Mouse (Mus musculus): ENCODE data around the gene Hist1h2ag. TPM values are rescaled to one million over a fixed set of nuclear protein-coding genes. Genes with fewer than 3 reads are reported as not detected.

Hist1h2ag gene
- polyA plus RNA-seq, 1 experiment = 1.1 TPM

DNA sequence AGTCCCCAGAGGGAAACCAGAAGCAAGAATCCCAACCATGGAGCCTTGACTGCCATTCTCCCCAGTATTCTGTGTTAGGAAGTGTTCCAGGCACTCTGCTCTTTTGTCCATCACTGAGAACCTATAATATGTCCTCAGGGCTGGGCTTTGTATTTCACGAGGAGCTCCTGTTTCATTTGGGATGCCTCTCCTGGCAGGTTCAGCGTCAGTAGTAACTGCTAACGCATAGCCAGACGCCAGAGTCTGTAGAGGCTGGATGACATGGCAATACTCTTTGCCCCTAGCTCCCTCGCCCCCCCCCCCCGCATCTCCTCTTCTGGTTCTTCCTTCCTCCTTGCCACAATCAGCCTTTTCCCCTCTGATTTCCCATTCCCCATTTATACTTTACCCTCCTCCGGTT is 33.1 kb downstream of the Hist1h2ag start, which contains the start of gene Prss16:
Gene Prss16 (minus strand): TSS at position 101 of the 400 bp plus-strand sequence.
- 44% methylated on average over 7 of the region's 7 CpGs for WGBS

DNA sequence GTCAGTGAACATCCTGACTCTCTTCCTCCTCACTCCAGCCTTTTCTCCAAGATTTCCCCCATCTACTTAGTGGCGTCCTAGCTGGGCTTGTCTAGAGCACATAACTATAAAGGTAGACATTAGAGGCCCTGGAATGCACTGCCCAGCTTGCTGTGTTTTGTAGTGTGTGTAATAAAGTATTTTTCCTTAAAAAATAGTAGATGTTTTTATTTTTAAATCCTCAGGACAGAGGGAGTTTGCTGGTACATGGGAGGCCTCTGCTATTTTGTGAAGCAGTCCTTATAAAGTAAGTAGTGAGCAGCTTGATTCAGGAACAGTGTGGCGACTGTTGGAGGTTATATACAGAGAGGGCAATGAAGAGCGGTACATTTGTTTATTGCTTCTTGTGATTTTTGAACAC is 34.0 kb downstream of the Hist1h2ag start:
- H3K27ac ChIP-seq (ENCODE audit: insufficient read depth, low read length) = no peak overlapping the region
- DNase-seq = no peak
- H3K4me3 ChIP-seq (replicated peaks; ENCODE audit: insufficient read depth, low read depth, low read length) = no peak overlapping the region
- peaks cover 5% of the 10 kb centered on the region; the same call in 1 of the 2 replicates for H3K4me1 ChIP-seq (ENCODE audit: control insufficient read depth, insufficient read depth, low read length)
- WGBS = 79% methylated on average over 3 of the region's 3 CpGs
- H3K27me3 ChIP-seq (ENCODE audit: control insufficient read depth, insufficient read depth, low read length) = peaks cover 10% of the 10 kb centered on the region; the same call in 1 of the 2 replicates
- no peak for TF ChIP-seq CTCF (IDR thresholded peaks at IDR 0.05; ENCODE audit: borderline replicate concordance, insufficient read depth, low read depth, low read length)
- no peak for TF ChIP-seq POLR2A (IDR thresholded peaks at IDR 0.05; ENCODE audit: borderline replicate concordance, insufficient read depth, low read length)

More for the DNA sequence above, 33.1 kb downstream of the Hist1h2ag start, which contains the start of gene Prss16:
- Histone ChIP-seq H3K27ac (ENCODE audit: insufficient read depth, low read length) (no peak within 1 kb of the TSS), H3K4me1 (ENCODE audit: control insufficient read depth, insufficient read depth, low read length) (peaks cover 5% of the 10 kb centered on the region; the same call in 1 of the 2 replicates), H3K4me3 (replicated peaks; ENCODE audit: insufficient read depth, low read depth, low read length) (no peak within 1 kb of the TSS), H3K27me3 (ENCODE audit: control insufficient read depth, insufficient read depth, low read length) (peaks cover 8% of the 10 kb centered on the region; the same call in 1 of the 2 replicates)
- DNase-seq = no peak
- TF ChIP-seq CTCF (IDR thresholded peaks at IDR 0.05; ENCODE audit: borderline replicate concordance, insufficient read depth, low read depth, low read length) = no peak
- TF ChIP-seq POLR2A (IDR thresholded peaks at IDR 0.05; ENCODE audit: borderline replicate concordance, insufficient read depth, low read length) = no peak

DNA sequence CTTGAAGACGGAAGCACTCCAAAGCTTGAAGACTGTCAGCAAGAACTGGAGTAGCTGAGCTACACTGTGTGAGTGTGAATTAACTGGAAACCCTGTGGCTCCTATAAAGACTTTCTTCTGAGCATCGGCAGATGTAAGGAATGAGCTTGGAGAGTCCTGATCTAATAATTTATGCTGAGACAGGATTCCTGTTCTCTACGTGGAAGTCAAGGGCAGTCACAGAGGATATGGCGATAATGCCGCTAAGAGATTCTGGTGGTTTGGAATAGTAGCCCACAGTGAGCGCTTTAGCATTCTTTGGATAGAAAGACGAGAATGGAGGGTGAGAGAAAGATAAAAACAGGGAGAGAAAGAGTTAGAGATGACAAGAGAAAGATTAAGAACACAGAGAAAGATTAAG is 34.9 kb downstream of the Hist1h2ag start:
- TF ChIP-seq CTCF (IDR thresholded peaks at IDR 0.05; ENCODE audit: borderline replicate concordance, insufficient read depth, low read depth, low read length) = no peak
- no peak for DNase-seq
- peaks cover 5% of the 10 kb centered on the region; the same call in 1 of the 2 replicates for H3K4me1 ChIP-seq (ENCODE audit: control insufficient read depth, insufficient read depth, low read length)
- WGBS = 55% methylated on average over 7 of the region's 7 CpGs
- no peak overlapping the region for H3K4me3 ChIP-seq (replicated peaks; ENCODE audit: insufficient read depth, low read depth, low read length)
- no peak overlapping the region for H3K27ac ChIP-seq (ENCODE audit: insufficient read depth, low read length)
- H3K27me3 ChIP-seq (ENCODE audit: control insufficient read depth, insufficient read depth, low read length) = peaks cover 8% of the 10 kb centered on the region; the same call in 1 of the 2 replicates

DNA sequence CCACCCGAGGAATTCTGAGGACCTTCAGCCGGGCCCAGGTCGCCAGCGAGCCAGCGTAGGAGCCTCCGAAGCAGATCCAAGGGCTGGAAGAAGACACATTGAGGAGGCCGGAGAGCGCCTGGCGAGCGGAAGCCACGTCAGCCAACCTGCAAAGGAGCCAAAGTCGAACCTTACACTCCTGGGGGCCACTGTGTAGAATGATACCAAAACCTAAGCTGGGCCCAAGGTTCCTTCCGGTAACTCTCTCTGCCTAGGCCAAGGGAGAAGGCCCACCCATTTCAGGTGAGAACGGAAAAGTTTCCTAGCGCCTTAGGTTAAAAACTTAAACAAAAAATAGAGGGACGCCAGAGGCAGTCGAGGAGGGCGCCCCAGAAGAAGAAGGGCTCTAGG is 35.6 kb downstream of the Hist1h2ag start:
- no peak overlapping the region for H3K4me3 ChIP-seq (replicated peaks; ENCODE audit: insufficient read depth, low read depth, low read length)
- 9% methylated on average over 18 of the region's 18 CpGs for WGBS

DNA sequence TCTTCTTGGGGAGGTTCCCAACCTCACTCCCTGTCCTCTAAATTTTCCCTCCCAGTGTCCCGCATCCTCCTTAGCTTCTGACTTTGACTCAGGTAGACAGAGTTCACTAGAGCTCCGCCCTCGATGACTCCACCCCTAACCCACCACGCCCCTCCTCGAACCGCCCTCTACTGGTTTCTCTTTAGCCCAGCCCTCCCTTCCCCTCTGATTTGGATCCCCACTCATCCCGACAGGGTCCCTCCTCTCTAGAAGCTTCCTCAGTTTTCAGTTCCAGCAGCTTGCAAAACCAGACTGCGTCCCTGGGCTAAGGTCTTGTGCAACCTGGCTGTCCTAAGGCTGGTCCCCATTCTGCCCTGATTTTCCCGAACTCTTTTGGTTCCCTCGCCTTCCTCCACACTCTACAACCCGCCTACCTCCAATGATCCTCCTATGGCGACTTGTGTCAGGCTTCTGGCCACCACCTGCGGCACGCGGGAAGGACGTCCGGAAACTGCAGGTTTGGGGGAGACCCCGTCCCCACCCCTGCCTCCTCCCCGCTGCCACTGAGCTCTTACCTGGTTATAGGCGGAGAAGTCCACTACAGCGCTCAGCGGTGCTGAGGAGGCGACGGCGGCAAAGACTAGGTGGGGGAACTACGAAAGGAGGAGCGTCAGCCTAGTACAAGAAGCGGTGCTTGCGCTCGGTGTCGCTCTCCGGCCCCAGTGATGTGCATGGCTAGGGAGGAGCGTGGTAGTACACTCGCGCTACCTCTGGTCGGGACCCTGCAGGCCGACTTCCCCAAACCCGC is 36.2 kb downstream of the Hist1h2ag start:
- Histone ChIP-seq H3K27me3 (ENCODE audit: control insufficient read depth, insufficient read depth, low read length) (peaks cover 8% of the 10 kb centered on the region; the same call in 1 of the 2 replicates), H3K4me3 (replicated peaks; ENCODE audit: insufficient read depth, low read depth, low read length) (peak overlapping the region; percentile 54), H3K27ac (ENCODE audit: insufficient read depth, low read length) (no peak overlapping the region), H3K4me1 (ENCODE audit: control insufficient read depth, insufficient read depth, low read length) (peaks cover 5% of the 10 kb centered on the region; the same call in 1 of the 2 replicates)
- WGBS = under 1% methylated on average over 38 of the region's 38 CpGs
- DNase-seq = peak in 1 of 2 experiments; percentile 30
- TF ChIP-seq CTCF (IDR thresholded peaks at IDR 0.05; ENCODE audit: borderline replicate concordance, insufficient read depth, low read depth, low read length) = no peak
- TF ChIP-seq POLR2A (IDR thresholded peaks at IDR 0.05; ENCODE audit: borderline replicate concordance, insufficient read depth, low read length) = no peak

More for the DNA sequence above, 35.6 kb downstream of the Hist1h2ag start:
- TF ChIP-seq POLR2A (IDR thresholded peaks at IDR 0.05; ENCODE audit: borderline replicate concordance, insufficient read depth, low read length) (no peak), CTCF (IDR thresholded peaks at IDR 0.05; ENCODE audit: borderline replicate concordance, insufficient read depth, low read depth, low read length) (no peak)
- Histone ChIP-seq H3K27ac (ENCODE audit: insufficient read depth, low read length) (no peak overlapping the region), H3K4me1 (ENCODE audit: control insufficient read depth, insufficient read depth, low read length) (peaks cover 5% of the 10 kb centered on the region; the same call in 1 of the 2 replicates), H3K27me3 (ENCODE audit: control insufficient read depth, insufficient read depth, low read length) (peaks cover 8% of the 10 kb centered on the region; the same call in 1 of the 2 replicates)
- DNase-seq = no peak

DNA sequence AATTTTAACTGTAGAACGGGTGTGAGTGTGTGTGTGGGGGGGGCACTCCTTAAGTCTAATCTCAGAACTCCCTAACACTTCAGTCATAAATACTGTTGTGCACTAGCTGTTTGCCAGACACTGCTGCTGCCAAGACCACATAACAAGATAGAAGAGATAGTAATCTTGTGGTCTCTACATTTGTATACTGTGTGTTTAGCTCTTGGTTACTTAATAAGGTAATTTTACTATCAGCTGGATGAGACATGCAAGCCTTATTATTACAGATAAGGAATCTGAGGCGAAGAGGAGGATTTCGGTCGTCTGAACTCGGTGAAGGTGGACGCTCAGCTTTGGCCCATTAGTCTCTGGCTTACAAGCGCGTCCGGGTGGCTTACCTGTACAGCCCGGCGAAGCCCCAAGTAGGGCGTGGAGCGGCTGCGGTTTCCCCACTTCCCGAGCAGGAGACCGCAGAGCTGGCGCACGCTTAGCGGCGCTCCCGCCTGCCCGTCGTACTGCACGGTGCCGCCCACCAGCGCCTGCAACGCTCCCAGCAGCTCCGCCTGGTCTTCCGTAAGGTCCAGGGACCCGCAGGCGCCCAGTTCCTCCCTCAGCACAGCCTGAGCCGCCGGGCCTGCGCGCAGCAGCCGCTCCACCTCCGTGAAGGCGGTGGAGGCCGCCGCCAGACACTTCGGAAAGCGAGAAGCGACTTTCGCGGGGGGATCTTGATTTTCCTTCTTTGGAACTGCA is 37.0 kb downstream of the Hist1h2ag start:
- DNase-seq = peak in 1 of 2 experiments; percentile 46
- WGBS = under 1% methylated on average over 45 of the region's 45 CpGs
- TF ChIP-seq CTCF (IDR thresholded peaks at IDR 0.05; ENCODE audit: borderline replicate concordance, insufficient read depth, low read depth, low read length) = no peak
- no peak for TF ChIP-seq POLR2A (IDR thresholded peaks at IDR 0.05; ENCODE audit: borderline replicate concordance, insufficient read depth, low read length)
- H3K27me3 ChIP-seq (ENCODE audit: control insufficient read depth, insufficient read depth, low read length) = peaks cover 10% of the 10 kb centered on the region; the same call in 1 of the 2 replicates
- H3K4me1 ChIP-seq (ENCODE audit: control insufficient read depth, insufficient read depth, low read length) = peaks cover 5% of the 10 kb centered on the region; the same call in 1 of the 2 replicates
- H3K27ac ChIP-seq (ENCODE audit: insufficient read depth, low read length) = no peak overlapping the region
- peak overlapping the region; percentile 54 for H3K4me3 ChIP-seq (replicated peaks; ENCODE audit: insufficient read depth, low read depth, low read length)

DNA sequence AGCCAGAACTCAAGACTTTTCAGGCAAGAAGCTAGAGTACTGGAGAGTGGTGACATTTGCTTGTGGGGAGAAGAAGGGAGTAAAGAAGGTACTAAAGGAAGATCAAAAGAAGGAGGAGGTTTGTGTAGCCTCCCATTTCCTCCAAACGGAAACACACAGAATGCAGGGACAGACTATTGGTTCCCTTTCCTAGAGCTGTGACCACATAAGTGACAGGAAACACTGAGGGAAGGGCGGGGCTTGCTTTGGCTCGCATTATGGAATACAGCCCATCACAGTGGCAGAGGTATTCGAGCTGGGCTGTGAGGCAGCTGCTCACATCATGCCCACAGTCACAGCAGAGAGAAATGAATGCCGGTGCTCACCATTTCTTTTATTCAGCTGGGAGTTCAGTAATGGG is 40.9 kb downstream of the Hist1h2ag start:
- no peak for DNase-seq
- Histone ChIP-seq H3K4me3 (replicated peaks; ENCODE audit: insufficient read depth, low read depth, low read length) (no peak overlapping the region), H3K27ac (ENCODE audit: insufficient read depth, low read length) (no peak overlapping the region), H3K27me3 (ENCODE audit: control insufficient read depth, insufficient read depth, low read length) (peaks cover 14% of the 10 kb centered on the region; the same call in 1 of the 2 replicates), H3K4me1 (ENCODE audit: control insufficient read depth, insufficient read depth, low read length) (peaks cover 5% of the 10 kb centered on the region; the same call in 1 of the 2 replicates)
- TF ChIP-seq CTCF (IDR thresholded peaks at IDR 0.05; ENCODE audit: borderline replicate concordance, insufficient read depth, low read depth, low read length) = no peak
- no peak for TF ChIP-seq POLR2A (IDR thresholded peaks at IDR 0.05; ENCODE audit: borderline replicate concordance, insufficient read depth, low read length)
- WGBS = 23% methylated on average over 5 of the region's 5 CpGs
